Mouse (Mus musculus) gastrocnemius, postnatal 36 days (tissue): ENCODE measurements at regions not wholly inside any gene's neighbourhood (a gene's known extent, or its start where the extent isn't known, plus 50 kb on each side); places are given as distances from the start of the nearest gene placed in this dataset.
"Not testable (repeated sequence)": the region's sequence is repeated elsewhere in the genome, so short reads cannot be mapped to it uniquely, and the experiment has no call there.

Experiments
- DNase-seq, 2 experiments: peaks; one replicate each; pipeline ENCODE4 v3.0.0; 2022
- intact Hi-C: fragments of 180-260 bp; cut with DNase I; formaldehyde crosslinking; loops from one replicate; pipeline ENCODE4 v1.15.1; 2025

GRCm38 (mm10) chr13:35537936-35538335 lies 121.7 kb upstream of the Cdyl start:
- intact Hi-C loops: no loop called here
- DNase-seq: peak; percentile 23 to 35

GRCm38 (mm10) chr13:35540433-35540832 lies 119.2 kb upstream of the Cdyl start:
- DNase-seq: no peak
- intact Hi-C loops: no loop called here

DNA sequence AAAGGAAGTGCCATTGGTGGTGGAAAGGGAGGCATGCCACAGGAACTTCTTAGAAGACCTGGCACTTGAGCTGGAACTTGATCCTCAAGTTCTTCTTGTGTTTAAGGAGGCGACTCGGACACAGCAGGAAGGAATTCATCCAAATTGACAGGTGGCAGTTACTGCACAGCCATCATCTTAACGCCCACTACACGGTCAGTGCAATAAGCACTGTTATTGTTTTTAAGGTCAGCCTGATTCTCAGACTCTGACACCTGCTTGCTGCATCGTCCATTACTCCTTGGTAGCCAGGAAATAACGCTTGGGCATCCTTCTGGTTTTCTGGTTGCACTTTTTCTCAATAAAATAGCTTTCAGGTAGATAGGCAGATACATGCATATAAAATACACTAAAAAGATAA lies 118.6 kb upstream of the Cdyl start:
- intact Hi-C loops: no loop called here
- no peak for DNase-seq

DNA sequence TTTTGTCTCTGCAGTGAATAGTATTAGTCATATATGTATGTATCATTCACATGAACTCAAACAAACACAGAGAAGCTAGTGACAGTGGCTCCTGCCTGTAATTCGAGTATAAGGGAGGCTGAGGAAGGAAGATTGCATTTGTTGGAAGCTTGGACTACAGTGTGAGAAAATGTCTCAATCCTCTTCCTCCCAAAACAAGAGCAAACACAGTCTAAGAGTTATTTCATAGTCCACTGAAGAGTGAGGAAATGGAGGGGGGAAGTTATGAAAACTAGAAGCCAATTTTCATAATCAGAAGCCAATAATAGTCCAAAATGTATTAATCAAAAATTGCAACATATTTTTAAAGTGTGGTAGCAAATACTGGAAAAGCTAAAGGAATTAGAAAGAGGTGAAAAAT lies 95.6 kb upstream of the Cdyl start:
- DNase-seq: no peak
- intact Hi-C loops: loop anchor here (5.0 kb wide), 1 partner anchor 547 kb away; no protein-coding TSS in a partner anchor

GRCm38 (mm10) chr13:35581616-35582015 lies 78.0 kb upstream of the Cdyl start:
- intact Hi-C loops: no loop called here
- no peak for DNase-seq

GRCm38 (mm10) chr13:35598003-35598402 lies 61.6 kb upstream of the Cdyl start:
- no peak for DNase-seq
- intact Hi-C loops: no loop called here

DNA sequence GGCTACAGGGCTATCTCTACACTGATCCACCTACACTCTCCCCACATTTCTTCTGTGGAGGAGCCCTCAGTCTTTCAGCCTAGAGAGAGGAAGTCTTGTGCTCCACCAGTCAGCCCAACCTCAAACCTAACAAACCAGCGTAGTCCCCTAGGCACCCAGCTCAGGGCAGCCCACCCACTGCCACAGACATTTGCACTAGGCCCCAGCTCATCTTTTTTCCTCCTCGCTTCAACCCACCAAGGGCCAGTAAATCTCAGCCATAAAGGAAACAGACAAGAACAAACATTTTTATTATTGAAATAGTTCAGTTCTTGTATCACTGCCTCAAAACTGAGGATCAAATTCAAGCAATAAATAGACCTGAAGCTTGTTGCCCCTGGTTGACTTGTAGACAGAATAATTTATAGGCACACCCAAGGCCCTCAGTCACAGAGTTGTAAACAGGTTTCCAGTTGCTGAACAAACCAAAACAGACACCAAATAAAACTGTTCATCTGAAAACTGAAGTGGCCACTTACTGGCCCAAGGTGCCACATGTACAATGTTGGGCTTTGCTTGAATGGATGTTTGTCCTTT lies 58.0 kb upstream of the Cdyl start:
- intact Hi-C loops: no loop called here
- no peak for DNase-seq

DNA sequence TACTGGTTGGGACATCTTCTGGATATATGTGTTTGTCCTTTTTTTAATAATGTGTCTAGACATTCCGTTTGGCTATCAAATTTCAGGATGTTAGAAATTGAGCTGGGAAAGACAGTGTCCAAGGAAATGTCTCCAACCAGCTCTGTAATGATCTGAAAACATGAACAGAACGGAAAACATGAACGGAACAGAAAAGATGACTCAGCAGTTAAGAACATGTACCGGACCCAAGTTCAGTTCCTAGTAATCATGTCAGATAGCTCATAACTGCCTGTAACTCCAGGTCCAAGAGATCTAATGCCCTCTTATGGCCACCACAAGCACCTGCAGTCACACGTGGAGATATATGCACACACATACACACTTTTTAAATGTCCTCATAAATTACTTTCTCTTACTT lies 56.6 kb upstream of the Cdyl start:
- no peak for DNase-seq
- intact Hi-C loops: no loop called here

DNA sequence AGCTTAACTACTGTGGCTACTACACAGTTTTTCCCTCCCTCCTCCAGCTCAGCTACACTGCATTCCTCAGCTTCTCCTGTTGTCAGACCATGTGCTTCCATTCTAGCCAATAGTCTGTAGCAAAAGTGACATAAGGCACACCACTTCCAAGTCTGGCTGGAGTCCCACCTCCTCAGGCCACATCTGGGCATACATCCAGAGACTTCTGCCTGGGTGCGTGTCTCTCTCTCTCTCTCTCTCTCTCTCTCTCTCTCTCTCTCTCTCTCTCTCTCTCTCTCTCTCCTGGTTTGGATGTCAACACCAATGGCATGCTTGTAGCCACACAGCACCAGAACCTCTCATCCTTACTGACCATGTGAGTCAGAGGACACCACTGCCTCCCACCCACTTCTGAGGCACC lies 55.6 kb upstream of the Cdyl start:
- intact Hi-C loops: no loop called here
- peak; percentile 28 to 33 for DNase-seq

DNA sequence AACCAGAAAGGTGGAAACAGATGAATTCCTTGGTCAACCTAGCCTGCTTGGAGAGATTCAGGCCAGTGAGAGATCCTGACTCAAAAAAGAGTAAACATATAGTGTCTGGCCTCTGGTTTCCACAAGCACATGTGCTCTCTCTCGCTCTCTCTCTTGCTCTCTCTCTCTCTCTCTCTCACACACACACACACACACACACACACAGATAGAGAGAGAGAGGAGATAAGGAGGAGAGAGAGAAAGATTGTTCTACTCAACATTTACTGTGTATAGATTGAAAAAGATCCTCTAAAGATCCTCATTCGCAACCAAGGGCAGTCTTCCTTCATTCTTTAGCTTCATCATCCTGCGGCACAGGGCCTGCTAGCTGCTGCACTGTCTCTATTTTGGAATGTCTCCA lies 54.9 kb upstream of the Cdyl start:
- intact Hi-C loops: no loop called here
- no peak for DNase-seq

DNA sequence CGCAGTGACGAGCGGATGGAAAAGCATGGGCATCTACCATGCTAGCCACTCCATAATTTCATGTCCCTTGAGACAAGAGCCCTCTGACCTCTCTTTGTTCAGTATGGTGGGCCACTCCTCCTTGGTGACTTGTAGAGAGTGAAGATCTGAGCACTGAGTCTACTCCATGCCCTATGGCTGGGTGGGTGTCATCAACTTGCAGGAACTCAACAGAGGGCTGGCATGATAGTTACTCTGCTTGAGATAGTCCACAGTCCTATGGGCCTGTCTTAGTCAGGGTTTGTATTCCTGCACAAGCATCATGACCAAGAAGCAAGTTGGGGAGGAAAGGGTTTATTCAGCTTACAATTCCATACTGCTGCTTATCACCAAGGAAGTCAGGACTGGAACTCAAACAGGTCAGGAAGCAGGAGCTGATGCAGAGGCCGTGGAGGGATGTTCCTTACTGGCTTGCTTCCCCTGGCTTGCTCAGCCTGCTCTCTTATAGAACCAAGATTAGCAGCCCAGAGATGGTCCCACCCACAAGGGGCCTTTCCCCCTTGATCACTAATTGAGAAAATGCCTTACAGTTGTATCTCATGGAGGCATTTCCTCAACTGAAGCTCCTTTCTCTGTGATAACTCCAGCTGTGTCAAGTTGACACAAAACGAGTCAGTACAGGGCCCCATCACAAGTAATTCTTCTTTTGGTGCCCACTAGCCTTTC lies 52.6 kb upstream of the Cdyl start:
- DNase-seq, intact Hi-C loops: not testable (repeated sequence)

DNA sequence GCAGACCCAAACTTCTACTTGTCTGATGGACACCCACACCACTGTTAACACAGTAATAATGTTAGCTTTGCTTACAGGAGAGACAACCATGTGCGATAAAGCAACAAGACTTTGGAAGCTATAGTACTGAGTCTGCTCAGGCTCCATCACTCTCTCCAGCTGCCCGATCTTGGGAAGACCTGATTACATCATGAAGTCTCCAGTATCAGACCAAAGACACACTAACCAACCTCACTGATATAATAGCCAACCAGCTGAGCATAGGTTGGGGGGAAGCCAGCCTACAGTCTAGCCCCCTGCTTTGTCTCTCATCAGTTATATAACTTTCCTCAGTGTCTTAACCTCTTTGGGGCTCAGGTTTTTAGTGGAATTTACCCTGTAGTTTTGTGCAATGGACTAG lies 51.9 kb upstream of the Cdyl start:
- no peak for DNase-seq
- intact Hi-C loops: no loop called here
